Mouse (Mus musculus) limb, embryonic 14.5 days (tissue): Measurements from ENCODE around the gene Epha8. TPM values are rescaled to one million over a fixed set of nuclear protein-coding genes. Genes with fewer than 3 reads are reported as not detected.

Experiments
- ATAC-seq: fragments of 200-750 bp; cut with Nextera tagmentation; 2 replicates; pipeline ENCODE4 v1.8.0; 2017; ENCODE audit warnings: low read depth, moderate number of reproducible peaks, moderate TSS enrichment; ENCODE audit not compliant: low FRiP score
- DNase-seq: peaks from one replicate; pipeline ENCODE4 v3.0.0-alpha.2; 2015; ENCODE audit warnings: low spot score
- H3K27ac ChIP-seq: fragments of 300-500 bp; sonication (generic); replicated peaks from 2 replicates; pipeline ENCODE4 v1.5.1; 2014; ENCODE audit warnings: low read depth, mild to moderate bottlenecking, low read length, moderate library complexity, mixed read lengths
- H3K27me3 ChIP-seq: fragments of 300-500 bp; sonication (generic); 2 replicates; pipeline ENCODE4 v1.6.1; 2014; ENCODE audit warnings: low read length, mixed read lengths; ENCODE audit not compliant: control insufficient read depth, insufficient read depth
- H3K36me3 ChIP-seq: fragments of 300-500 bp; sonication (generic); 2 replicates; pipeline ENCODE4 v1.6.1; 2014; ENCODE audit warnings: mild to moderate bottlenecking, low read length, moderate library complexity, mixed read lengths; ENCODE audit not compliant: control insufficient read depth, insufficient read depth
- H3K4me1 ChIP-seq: fragments of 300-500 bp; sonication (generic); 2 replicates; pipeline ENCODE4 v1.6.1; 2014; ENCODE audit warnings: antibody characterized with exemption, low read length, mixed read lengths; ENCODE audit not compliant: control insufficient read depth, insufficient read depth
- H3K4me2 ChIP-seq: fragments of 300-500 bp; sonication (generic); replicated peaks from 2 replicates; pipeline ENCODE4 v1.6.1; 2014; ENCODE audit warnings: low read depth, mild to moderate bottlenecking, low read length, moderate library complexity; ENCODE audit not compliant: severe bottlenecking
- H3K4me3 ChIP-seq: fragments of 300-500 bp; sonication (generic); replicated peaks from 2 replicates; pipeline ENCODE4 v1.5.1; 2014; ENCODE audit warnings: low read length
- H3K9ac ChIP-seq: fragments of 300-500 bp; sonication (generic); 2 replicates; pipeline ENCODE4 v1.6.1; 2014; ENCODE audit warnings: mild to moderate bottlenecking, low read depth, low read length, moderate library complexity; ENCODE audit not compliant: severe bottlenecking
- H3K9me3 ChIP-seq: fragments of 300-500 bp; sonication (generic); 2 replicates; pipeline ENCODE4 v1.6.1; 2016; ENCODE audit warnings: low read length; ENCODE audit not compliant: control insufficient read depth
- POLR2A ChIP-seq: fragments of 200-500 bp; IDR thresholded peaks from 2 replicates; pipeline ENCODE4 v1.8.0; 2012; ENCODE audit warnings: inconsistent platforms, mild to moderate bottlenecking, moderate library complexity, borderline replicate concordance; ENCODE audit not compliant: insufficient read depth, insufficient read length; ENCODE audit errors: extremely low read depth
- WGBS: fragments of 180-500 bp; shearing (Covaris S2); extraction: QIAGEN DNeasy Blood & Tissue Kit; methylation state at CpG from one replicate; pipeline ENCODE4 v1.1.7; 2014; 5-methylcytosine and 5-hydroxymethylcytosine counted together
- polyA plus RNA-seq, 2 experiments: library from polyadenylated mRNA; depleted of rRNA in 1 of 2; stranded (reverse) in 1 of 2; unstranded in 1 of 2; fragments of >200 nt; fragmentation: Nextera tagmentation in 1 of 2; extraction: Ambion mirVana in 1 of 2; gene quantifications; 2 replicates each; pipeline versions ENCODE4 v1.2.1 to v1.2.3; 2012 to 2014

Gene Epha8
- polyA plus RNA-seq, 2 experiments = 1.8 to 6.0 TPM

- H3K9ac ChIP-seq = no peak overlapping the region
- H3K4me3 ChIP-seq = no peak overlapping the region
- WGBS = 87% methylated on average over 8 of the region's 8 CpGs
- ATAC-seq (no peak), DNase-seq (no peak)
- H3K36me3 ChIP-seq = no peaks in the 10 kb centered on the region
- no peaks in the 10 kb centered on the region for H3K9me3 ChIP-seq
- H3K4me2 ChIP-seq = no peak overlapping the region
- no peak for TF ChIP-seq POLR2A
- H3K27me3 ChIP-seq = no peaks in the 10 kb centered on the region; the same call in 1 of the 2 replicates
- H3K27ac ChIP-seq = no peak overlapping the region
- H3K4me1 ChIP-seq = no peaks in the 10 kb centered on the region
These were observed 26.1 kb downstream of the Epha8 start for GRCm38 (mm10) chr4:136930474-136930873.

- Histone ChIP-seq H3K9ac (no peak overlapping the region), H3K4me2 (no peak overlapping the region), H3K27ac (no peak overlapping the region), H3K9me3 (no peaks in the 10 kb centered on the region), H3K4me3 (no peak overlapping the region), H3K4me1 (no peaks in the 10 kb centered on the region), H3K27me3 (no peaks in the 10 kb centered on the region; the same call in 1 of the 2 replicates), H3K36me3 (no peaks in the 10 kb centered on the region)
- ATAC-seq = no peak
- no peak for DNase-seq
- 13% methylated on average over 5 of the region's 5 CpGs for WGBS
- no peak for TF ChIP-seq POLR2A
These were observed 27.7 kb downstream of the Epha8 start for GRCm38 (mm10) chr4:136928928-136929327.

GRCm38 (mm10) chr4:136925804-136926203 lies 30.8 kb downstream of the Epha8 start:
- Histone ChIP-seq H3K9me3 (no peaks in the 10 kb centered on the region), H3K36me3 (no peaks in the 10 kb centered on the region), H3K4me1 (no peaks in the 10 kb centered on the region), H3K4me3 (no peak overlapping the region), H3K4me2 (no peak overlapping the region), H3K27me3 (no peaks in the 10 kb centered on the region; the same call in 1 of the 2 replicates), H3K9ac (no peak overlapping the region), H3K27ac (no peak overlapping the region)
- 24% methylated on average over 15 of the region's 15 CpGs for WGBS
- ATAC-seq (no peak), DNase-seq (no peak)
- no peak for TF ChIP-seq POLR2A

- Histone ChIP-seq H3K27ac (no peak overlapping the region), H3K4me3 (no peak overlapping the region), H3K4me1 (no peaks in the 10 kb centered on the region), H3K36me3 (no peaks in the 10 kb centered on the region), H3K4me2 (no peak overlapping the region), H3K9ac (no peak overlapping the region), H3K9me3 (no peaks in the 10 kb centered on the region), H3K27me3 (no peaks in the 10 kb centered on the region; the same call in 1 of the 2 replicates)
- DNase-seq (peak; percentile 82), ATAC-seq (no peak)
- 5% methylated on average over 6 of the region's 6 CpGs for WGBS
- no peak for TF ChIP-seq POLR2A
These were observed 32.1 kb downstream of the Epha8 start for GRCm38 (mm10) chr4:136924529-136924928.

GRCm38 (mm10) chr4:136919526-136919925 lies 37.1 kb downstream of the Epha8 start:
- no peak for ATAC-seq
- Histone ChIP-seq H3K36me3 (no peaks in the 10 kb centered on the region), H3K27ac (no peak overlapping the region), H3K9me3 (no peaks in the 10 kb centered on the region), H3K4me3 (no peak overlapping the region), H3K4me1 (no peaks in the 10 kb centered on the region), H3K4me2 (no peak overlapping the region), H3K27me3 (no peaks in the 10 kb centered on the region), H3K9ac (no peak overlapping the region)
- DNase-seq = no peak
- WGBS = 75% methylated on average over 3 of the region's 3 CpGs
- no peak for TF ChIP-seq POLR2A

- 83% methylated on average over 8 of the region's 8 CpGs for WGBS
- Histone ChIP-seq H3K9me3 (no peaks in the 10 kb centered on the region), H3K4me2 (no peak overlapping the region), H3K9ac (no peak overlapping the region), H3K36me3 (no peaks in the 10 kb centered on the region), H3K4me3 (no peak overlapping the region), H3K27me3 (no peaks in the 10 kb centered on the region), H3K27ac (no peak overlapping the region), H3K4me1 (no peaks in the 10 kb centered on the region)
- ATAC-seq (no peak), DNase-seq (no peak)
- no peak for TF ChIP-seq POLR2A
These were observed 37.8 kb downstream of the Epha8 start for GRCm38 (mm10) chr4:136918834-136919233.
